Mouse (Mus musculus): ENCODE measurements at regions not wholly inside any gene's neighbourhood (a gene's known extent, or its start where the extent isn't known, plus 50 kb on each side); places are given as distances from the start of the nearest gene placed in this dataset.

DNA sequence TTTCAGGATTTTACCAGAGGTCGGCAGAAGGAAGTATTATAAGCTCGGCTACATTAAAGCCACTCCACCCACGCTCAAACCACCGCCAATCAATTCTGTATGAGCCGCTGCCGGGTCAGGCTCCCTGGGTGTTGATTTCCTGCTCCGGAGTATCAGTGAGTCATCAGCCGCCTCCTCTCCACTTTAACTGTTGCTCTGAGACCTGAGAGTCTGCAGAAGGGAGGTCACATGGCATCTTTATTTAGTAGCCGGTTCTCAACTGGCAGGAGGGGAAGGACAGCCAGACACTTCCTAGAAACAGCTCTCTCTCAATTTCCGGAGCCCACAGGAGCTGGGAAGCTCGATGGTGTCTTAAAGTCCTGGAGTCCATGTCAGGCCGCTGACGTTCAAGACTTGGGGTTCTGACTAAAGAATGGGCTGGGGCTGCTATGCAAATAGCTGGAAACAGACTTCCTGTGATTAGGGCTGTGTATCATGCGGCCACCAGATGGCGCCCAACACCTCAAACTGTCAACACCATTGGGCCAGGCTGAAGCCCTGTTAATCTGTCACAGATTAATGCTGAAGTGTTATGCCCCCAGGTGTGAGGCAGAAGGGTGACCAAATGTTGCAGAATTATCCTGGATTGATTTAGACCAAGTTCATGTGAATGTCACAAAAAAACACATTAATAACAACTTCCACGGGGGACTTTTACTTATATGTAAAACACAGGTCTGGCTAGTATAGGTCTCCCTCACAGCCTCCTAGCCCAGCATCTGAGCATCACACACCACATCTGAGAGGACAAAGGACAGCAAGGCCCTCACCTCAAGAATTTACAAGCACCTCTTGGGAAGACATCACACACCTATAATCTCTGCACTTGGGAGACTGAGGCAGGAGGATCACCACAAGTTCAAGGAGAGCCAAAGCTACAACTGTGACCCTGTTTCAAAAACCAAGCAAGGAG lies 84.8 kb downstream of the Kcnh2 start:
- no peaks in the 10 kb centered on the region for H3K36me3 ChIP-seq (replicated peaks; ENCODE audit: control insufficient read depth, insufficient read depth, low read depth, low read length)
- 0 out of 2 replicates have a peak overlapping the region, but pooled peaks have one; percentile 25 for H3K9ac ChIP-seq (replicated peaks; ENCODE audit: low read length)
- H3K27me3 ChIP-seq (ENCODE audit: control insufficient read depth, insufficient read depth, low read length) = no peaks in the 10 kb centered on the region
- 11% methylated on average over 16 of the region's 16 CpGs for WGBS
- H3K9me3 ChIP-seq (replicated peaks; ENCODE audit: control insufficient read depth, low read length) = no peaks in the 10 kb centered on the region
- H3K27ac ChIP-seq (replicated peaks; ENCODE audit: low read depth, low read length) = no peak overlapping the region
- peak overlapping the region; percentile 17; the same call in 1 of the 2 replicates for H3K4me2 ChIP-seq (ENCODE audit: low read depth, low read length)
- no peaks in the 10 kb centered on the region for H3K4me1 ChIP-seq (ENCODE audit: control insufficient read depth, insufficient read depth, low read length)
- ATAC-seq (replicated peaks; ENCODE audit: insufficient number of reproducible peaks, low FRiP score, low TSS enrichment, low read depth) (no peak; the same call in 1 of the 2 replicates), DNase-seq (ENCODE audit: low spot score) (peak; percentile 85)
- H3K4me3 ChIP-seq (ENCODE audit: low read depth, low read length) = no peak overlapping the region

All from embryonic facial prominence, embryonic 11.5 days (tissue).